Mouse (Mus musculus) kidney, embryonic 15.5 days (tissue): ENCODE measurements around the gene Ell2. TPM values are rescaled to one million over a fixed set of nuclear protein-coding genes. Genes with fewer than 3 reads are reported as not detected.

ENCODE experiments used
- polyA plus RNA-seq: library from polyadenylated mRNA; unstranded; fragments of >200 nt; fragmentation: Nextera tagmentation; extraction: Ambion mirVana; gene quantifications from 2 replicates; pipeline ENCODE4 v1.2.1, GENCODE M21; 2015

Ell2 gene
- polyA plus RNA-seq, 1 experiment from 2014 or later, result 4.7 TPM

Other genes with a start within 250 kb of the Ell2 start
- 38.6 and 43.3 TPM in 2 replicates for gene Glrx, start 133.1 kb downstream of the Ell2 start, polyA plus RNA-seq
- gene Rhobtb3, start 237.2 kb downstream of the Ell2 start, polyA plus RNA-seq, result 37.5 and 40.9 TPM in 2 replicates